Mouse (Mus musculus) hindbrain, postnatal 0 days (tissue): ENCODE measurements around the gene Lect2. TPM values are rescaled to one million over a fixed set of nuclear protein-coding genes. Genes with fewer than 3 reads are reported as not detected.

Experiments
- ATAC-seq: fragments of 200-750 bp; cut with Nextera tagmentation; 2 replicates; pipeline ENCODE4 v1.8.0; 2017; ENCODE audit warnings: mild to moderate bottlenecking, moderate TSS enrichment, moderate library complexity
- DNase-seq: peaks from one replicate; pipeline ENCODE4 v3.0.0-alpha.2; 2015; ENCODE audit warnings: low spot score
- H3K27ac ChIP-seq: fragments of 300-500 bp; sonication (generic); 2 replicates; pipeline ENCODE4 v1.5.1; 2014; ENCODE audit warnings: mild to moderate bottlenecking
- H3K27me3 ChIP-seq: fragments of 300-500 bp; sonication (generic); 2 replicates; pipeline ENCODE4 v1.6.1; 2014; ENCODE audit warnings: low read length, mixed read lengths; ENCODE audit not compliant: insufficient read depth
- H3K36me3 ChIP-seq: fragments of 300-500 bp; sonication (generic); 2 replicates; pipeline ENCODE4 v1.6.1; 2014; ENCODE audit warnings: low read length, mixed read lengths; ENCODE audit not compliant: insufficient read depth
- H3K4me1 ChIP-seq: fragments of 300-500 bp; sonication (generic); 2 replicates; pipeline ENCODE4 v1.6.1; 2014; ENCODE audit warnings: antibody characterized with exemption, low read length, mixed read lengths; ENCODE audit not compliant: insufficient read depth
- H3K4me2 ChIP-seq: fragments of 300-500 bp; sonication (generic); 2 replicates; pipeline ENCODE4 v1.6.1; 2014; ENCODE audit warnings: low read depth, mild to moderate bottlenecking, low read length, moderate library complexity, mixed read lengths
- H3K4me3 ChIP-seq: fragments of 300-500 bp; sonication (generic); 2 replicates; pipeline ENCODE4 v1.5.1; 2014; ENCODE audit warnings: low read length
- H3K9ac ChIP-seq: fragments of 300-500 bp; sonication (generic); replicated peaks from 2 replicates; pipeline ENCODE4 v1.6.1; 2014; ENCODE audit warnings: mild to moderate bottlenecking, low read length, moderate library complexity, mixed read lengths
- H3K9me3 ChIP-seq: fragments of 300-500 bp; sonication (generic); 2 replicates; pipeline ENCODE4 v1.6.1; 2016; ENCODE audit warnings: low read length, mixed read lengths
- CTCF ChIP-seq: IDR thresholded peaks from 2 replicates; pipeline ENCODE4 v1.5.1; 2016; ENCODE audit warnings: antibody characterized with exemption, control low read depth, low read depth
- WGBS: fragments of 180-500 bp; shearing (Covaris S2); extraction: QIAGEN DNeasy Blood & Tissue Kit; methylation state at CpG from one replicate; pipeline ENCODE4 v1.1.7; 2014; 5-methylcytosine and 5-hydroxymethylcytosine counted together
- polyA plus RNA-seq: library from polyadenylated mRNA; unstranded; fragments of >200 nt; fragmentation: Nextera tagmentation; extraction: Ambion mirVana; gene quantifications from 2 replicates; pipeline ENCODE4 v1.2.1, GENCODE M21; 2015
- total RNA-seq: library from RNA; depleted of rRNA; stranded (reverse); fragments of >200 nt; gene quantifications from 2 replicates; pipeline ENCODE4 v1.2.3, GENCODE M21; 2014

Gene Lect2
- total and polyA plus RNA-seq, 2 experiments from 2014 or later: not detected

- Histone ChIP-seq H3K9ac (no peak overlapping the region), H3K36me3 (no peaks in the 10 kb centered on the region), H3K27ac (no peak overlapping the region), H3K4me3 (no peak overlapping the region), H3K4me2 (no peak overlapping the region), H3K4me1 (no peaks in the 10 kb centered on the region; the same call in 1 of the 2 replicates), H3K9me3 (no peaks in the 10 kb centered on the region), H3K27me3 (no peaks in the 10 kb centered on the region)
- TF ChIP-seq CTCF: no peak
- no peak for DNase-seq
- WGBS: 45% methylated on average over 1 of the region's 1 CpGs
- ATAC-seq: no peak
These were observed 2.3 kb upstream of the Lect2 start for GRCm38 (mm10) chr13:56550574-56550973.

- WGBS: 64% methylated on average over 4 of the region's 4 CpGs
- no peak overlapping the region for H3K9ac ChIP-seq
- no peaks in the 10 kb centered on the region for H3K36me3 ChIP-seq
- no peaks in the 10 kb centered on the region for H3K9me3 ChIP-seq
- ATAC-seq: no peak
- H3K4me1 ChIP-seq: no peaks in the 10 kb centered on the region
- H3K27ac ChIP-seq: no peak overlapping the region
- no peak for TF ChIP-seq CTCF
- no peak overlapping the region for H3K4me3 ChIP-seq
- no peak overlapping the region for H3K4me2 ChIP-seq
- no peaks in the 10 kb centered on the region for H3K27me3 ChIP-seq
- no peak for DNase-seq
These were observed 1.1 kb upstream of the Lect2 start for GRCm38 (mm10) chr13:56549364-56549763.

DNA sequence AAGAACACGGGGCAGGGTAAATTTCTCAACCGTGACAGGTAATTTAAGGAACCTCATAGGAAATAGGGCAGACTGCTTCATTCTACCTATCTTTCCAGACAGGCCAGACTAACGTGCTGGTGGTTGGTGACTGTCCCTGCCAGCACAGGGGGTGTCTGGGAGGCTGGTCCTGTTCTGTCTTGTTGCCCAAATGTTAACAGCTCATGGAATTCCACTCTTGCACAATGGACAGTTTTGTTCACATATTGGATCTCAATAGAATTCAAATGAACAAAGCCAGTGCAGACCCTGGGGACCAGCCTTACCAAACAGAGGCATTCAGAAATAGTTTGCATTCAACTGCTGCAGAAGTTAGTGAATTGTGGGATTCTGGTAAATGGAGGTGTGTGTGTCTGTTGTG is 3.3 kb downstream of the Lect2 start:
- no peaks in the 10 kb centered on the region for H3K27me3 ChIP-seq
- ATAC-seq: no peak
- no peaks in the 10 kb centered on the region for H3K4me1 ChIP-seq
- no peaks in the 10 kb centered on the region for H3K36me3 ChIP-seq
- H3K9ac ChIP-seq: no peak overlapping the region
- no peaks in the 10 kb centered on the region for H3K9me3 ChIP-seq
- H3K4me3 ChIP-seq: no peak overlapping the region
- no peak overlapping the region for H3K27ac ChIP-seq
- H3K4me2 ChIP-seq: no peak overlapping the region
- no peak for TF ChIP-seq CTCF
- no peak for DNase-seq
- 40% methylated on average over 3 of the region's 3 CpGs for WGBS

GRCm38 (mm10) chr13:56543805-56544204 is 4.5 kb downstream of the Lect2 start:
- WGBS: 66% methylated on average over 9 of the region's 9 CpGs

DNA sequence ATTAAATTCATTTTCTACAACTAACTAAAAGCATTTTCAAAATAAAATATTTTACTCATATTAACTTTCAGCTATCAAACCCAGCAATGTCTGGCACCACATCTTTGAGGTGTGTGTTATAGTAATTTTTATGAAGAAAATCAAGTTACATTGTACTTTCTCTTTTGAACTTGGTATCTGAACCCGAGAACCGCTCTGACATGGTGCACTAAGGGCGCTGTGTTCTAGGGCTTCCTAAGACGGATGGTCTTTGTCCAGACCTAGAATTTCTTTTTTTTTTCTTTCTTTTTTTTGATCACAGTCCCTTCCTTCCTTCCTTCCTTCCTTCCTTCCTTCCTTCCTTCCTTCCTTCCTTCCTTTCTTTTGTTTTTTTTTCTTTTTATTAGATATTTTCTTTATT is 8.5 kb downstream of the Lect2 start:
- no peak overlapping the region for H3K4me2 ChIP-seq
- WGBS: 96% methylated on average over 4 of the region's 4 CpGs
- no peak for DNase-seq
- no peak for TF ChIP-seq CTCF
- no peak for ATAC-seq
- no peaks in the 10 kb centered on the region for H3K4me1 ChIP-seq
- no peak overlapping the region for H3K4me3 ChIP-seq
- H3K27ac ChIP-seq: no peak overlapping the region
- H3K9me3 ChIP-seq: no peaks in the 10 kb centered on the region
- H3K36me3 ChIP-seq: no peaks in the 10 kb centered on the region
- H3K27me3 ChIP-seq: no peaks in the 10 kb centered on the region
- H3K9ac ChIP-seq: no peak overlapping the region

More at GRCm38 (mm10) chr13:56543805-56544204, 4.5 kb downstream of the Lect2 start:
- Histone ChIP-seq H3K9me3 (no peaks in the 10 kb centered on the region), H3K27me3 (no peaks in the 10 kb centered on the region), H3K4me2 (no peak overlapping the region), H3K9ac (no peak overlapping the region), H3K27ac (no peak overlapping the region), H3K4me1 (no peaks in the 10 kb centered on the region), H3K36me3 (no peaks in the 10 kb centered on the region), H3K4me3 (no peak overlapping the region)
- ATAC-seq (no peak), DNase-seq (no peak)
- TF ChIP-seq CTCF: no peak

- Histone ChIP-seq H3K4me1 (no peaks in the 10 kb centered on the region), H3K9me3 (no peaks in the 10 kb centered on the region), H3K36me3 (no peaks in the 10 kb centered on the region), H3K9ac (no peak overlapping the region), H3K27ac (no peak overlapping the region), H3K4me2 (no peak overlapping the region), H3K4me3 (no peak overlapping the region), H3K27me3 (no peaks in the 10 kb centered on the region)
- DNase-seq (no peak), ATAC-seq (no peak)
- 88% methylated on average over 12 of the region's 12 CpGs for WGBS
- TF ChIP-seq CTCF: no peak
These were observed 11.3 kb downstream of the Lect2 start for GRCm38 (mm10) chr13:56537026-56537425.

DNA sequence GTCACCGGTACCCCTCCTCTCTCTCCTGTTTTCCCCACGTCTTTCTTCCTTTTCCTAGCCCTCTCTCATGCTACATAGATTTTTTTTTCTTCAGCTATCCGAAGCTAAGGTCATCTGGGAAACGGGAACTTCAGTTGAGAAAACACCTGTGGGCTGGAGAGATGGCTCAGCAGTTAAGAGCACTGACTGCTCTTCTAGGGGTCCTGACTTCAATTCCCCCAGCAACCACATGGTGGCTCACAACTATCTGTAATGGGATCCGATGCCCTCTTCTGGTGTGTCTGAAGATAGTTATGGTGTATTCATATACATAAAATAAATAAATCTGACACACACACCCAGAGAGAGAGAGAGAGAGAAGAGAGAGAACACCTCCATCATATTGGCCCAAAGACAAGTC is 12.7 kb downstream of the Lect2 start:
- DNase-seq (no peak), ATAC-seq (no peak)
- Histone ChIP-seq H3K27me3 (no peaks in the 10 kb centered on the region), H3K4me2 (no peak overlapping the region), H3K9me3 (no peaks in the 10 kb centered on the region), H3K4me1 (no peaks in the 10 kb centered on the region), H3K27ac (no peak overlapping the region), H3K36me3 (no peaks in the 10 kb centered on the region), H3K4me3 (no peak overlapping the region), H3K9ac (no peak overlapping the region)
- no peak for TF ChIP-seq CTCF
- WGBS: 71% methylated on average over 5 of the region's 5 CpGs
